Mouse (Mus musculus) liver, embryonic 12.5 days (tissue): ENCODE data around the gene Crip3. TPM values are rescaled to one million over a fixed set of nuclear protein-coding genes. Genes with fewer than 3 reads are reported as not detected.

Experiments
- ATAC-seq: fragments of 200-750 bp; cut with Nextera tagmentation; 2 replicates; pipeline ENCODE4 v1.8.0; 2017; ENCODE audit warnings: moderate number of reproducible peaks, mild to moderate bottlenecking, moderate library complexity
- H3K27ac ChIP-seq: fragments of 300-500 bp; sonication (generic); 2 replicates; pipeline ENCODE4 v1.5.1; 2016; ENCODE audit warnings: mild to moderate bottlenecking
- H3K27me3 ChIP-seq: fragments of 300-500 bp; sonication (generic); replicated peaks from 2 replicates; pipeline ENCODE4 v1.6.1; 2016; ENCODE audit warnings: mild to moderate bottlenecking, moderate library complexity
- H3K36me3 ChIP-seq: fragments of 300-500 bp; sonication (generic); 2 replicates; pipeline ENCODE4 v1.6.1; 2016; ENCODE audit warnings: mild to moderate bottlenecking, moderate library complexity
- H3K4me1 ChIP-seq: fragments of 300-500 bp; sonication (generic); 2 replicates; pipeline ENCODE4 v1.6.1; 2016
- H3K4me2 ChIP-seq: fragments of 300-500 bp; sonication (generic); 2 replicates; pipeline ENCODE4 v1.6.1; 2016; ENCODE audit warnings: mild to moderate bottlenecking, moderate library complexity
- H3K4me3 ChIP-seq: fragments of 300-500 bp; sonication (generic); 2 replicates; pipeline ENCODE4 v1.5.1; 2016; ENCODE audit warnings: mild to moderate bottlenecking, moderate library complexity
- H3K9ac ChIP-seq: fragments of 300-500 bp; sonication (generic); 2 replicates; pipeline ENCODE4 v1.6.1; 2016; ENCODE audit warnings: mild to moderate bottlenecking, moderate library complexity
- H3K9me3 ChIP-seq: fragments of 300-500 bp; sonication (generic); replicated peaks from 2 replicates; pipeline ENCODE4 v1.6.1; 2016; ENCODE audit warnings: mild to moderate bottlenecking, moderate library complexity
- WGBS: fragments of 180-500 bp; shearing (Covaris S2); methylation state at CpG from one replicate; pipeline ENCODE4 v1.1.7; 2016; ENCODE audit not compliant: insufficient replicate concordance; 5-methylcytosine and 5-hydroxymethylcytosine counted together
- polyA plus RNA-seq: library from polyadenylated mRNA; unstranded; fragments of >200 nt; fragmentation: Nextera tagmentation; extraction: Ambion mirVana; gene quantifications from 2 replicates; pipeline ENCODE4 v1.2.1, GENCODE M21; 2016

The Crip3 gene
- polyA plus RNA-seq = 0.25 TPM in 1 of 2 replicates, not detected in the other

DNA sequence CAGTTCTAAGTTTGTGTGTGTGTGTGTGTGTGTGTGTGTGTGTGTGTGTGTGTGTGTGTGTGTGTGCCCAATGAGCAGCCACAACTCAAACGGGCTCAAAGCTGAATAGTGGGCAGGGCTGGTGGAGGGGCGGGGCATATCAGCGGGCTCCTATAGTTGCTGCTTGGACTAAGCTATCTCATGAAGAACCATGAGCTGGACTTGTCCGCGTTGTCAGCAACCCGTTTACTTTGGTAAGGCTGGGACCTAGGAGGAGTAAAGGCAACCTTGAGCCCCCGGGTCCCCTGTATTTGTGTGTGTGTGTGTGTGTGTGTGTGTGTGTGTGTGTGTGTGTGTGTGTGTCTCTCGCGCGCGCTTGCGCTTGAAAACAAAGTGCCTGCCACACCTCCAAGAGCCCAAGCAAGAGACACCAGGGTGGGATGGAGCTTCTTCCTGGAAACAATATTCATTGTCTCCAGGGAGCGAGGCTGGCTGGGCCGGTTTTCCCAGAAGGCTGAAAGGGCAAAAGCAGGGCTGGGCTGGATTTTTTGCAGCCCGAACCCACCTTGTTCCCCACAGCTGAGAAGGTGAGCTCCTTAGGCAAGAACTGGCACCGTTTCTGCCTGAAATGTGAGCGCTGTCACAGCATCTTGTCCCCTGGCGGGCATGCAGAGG, at the start of gene Crip3:
TSS of gene Crip3 (plus strand) at position 166 of the 654 bp plus-strand sequence.
- 7% methylated on average over 18 of the region's 18 CpGs for WGBS
- no peaks in the 10 kb centered on the region for H3K9me3 ChIP-seq
- H3K4me1 ChIP-seq = peaks cover 2% of the 10 kb centered on the region; the same call in 1 of the 2 replicates
- no peak within 1 kb of the TSS; the same call in 1 of the 2 replicates for H3K4me3 ChIP-seq
- H3K9ac ChIP-seq = no peak within 1 kb of the TSS
- no peaks in the 10 kb centered on the region for H3K36me3 ChIP-seq
- no peak for ATAC-seq
- peak within 1 kb of the TSS; percentile 48 for H3K4me2 ChIP-seq
- H3K27me3 ChIP-seq = peaks cover 55% of the 10 kb centered on the region
- no peak within 1 kb of the TSS for H3K27ac ChIP-seq

GRCm38 (mm10) chr17:46383294-46384060, 45.2 kb upstream of the Crip3 start, which contains the start of gene Zfp318:
Zfp318 (plus strand) TSS chr17:46383731.
- under 1% methylated on average over 85 of the region's 105 CpGs for WGBS
- Histone ChIP-seq H3K27me3 (peaks cover 16% of the 10 kb centered on the region; the same call in 1 of the 2 replicates), H3K4me1 (peaks cover 19% of the 10 kb centered on the region), H3K4me2 (peak within 1 kb of the TSS; percentile 99), H3K36me3 (peaks cover 12% of the 10 kb centered on the region; the same call in 1 of the 2 replicates), H3K27ac (peak within 1 kb of the TSS; percentile 81), H3K9ac (peak within 1 kb of the TSS; percentile 93), H3K4me3 (peak within 1 kb of the TSS; percentile 85), H3K9me3 (no peaks in the 10 kb centered on the region)
- peak; percentile 99 for ATAC-seq

DNA sequence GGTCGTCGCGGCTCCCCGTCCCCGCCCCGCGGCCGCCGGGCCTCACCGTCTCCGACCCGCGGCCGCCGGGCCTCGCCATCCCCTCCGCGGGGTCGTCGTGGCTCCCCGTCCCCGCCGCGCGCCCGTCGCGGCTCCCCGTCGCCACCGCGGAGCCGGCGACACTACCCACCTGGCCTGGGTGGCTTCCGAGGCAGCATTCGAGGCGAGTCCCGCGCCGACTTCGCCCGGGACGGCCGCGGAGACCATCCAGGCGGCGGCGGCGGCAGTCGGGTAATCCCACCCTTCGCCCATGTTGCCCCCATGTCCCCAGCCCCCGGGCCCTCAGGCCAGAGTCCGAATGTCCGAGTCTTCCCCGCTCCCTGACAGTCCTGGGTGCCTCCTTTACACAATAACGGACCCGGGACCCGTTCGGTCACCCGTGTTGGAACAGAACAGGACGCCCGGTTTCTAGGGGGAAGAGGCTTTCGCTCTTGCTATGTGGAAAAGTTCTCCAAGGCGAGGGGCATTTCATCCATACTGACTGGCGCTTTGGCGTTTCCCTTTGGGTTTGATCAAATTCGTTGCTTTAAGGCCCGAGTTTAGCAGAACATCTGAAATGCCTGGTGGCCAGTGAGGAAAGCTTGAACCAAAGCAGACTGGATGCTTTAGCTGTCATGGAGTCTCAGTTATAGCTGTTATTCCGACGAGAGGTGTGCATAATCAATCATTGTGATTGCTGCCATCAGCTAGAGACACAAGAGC, 44.5 kb upstream of the Crip3 start:
- H3K27me3 ChIP-seq = peaks cover 15% of the 10 kb centered on the region; the same call in 1 of the 2 replicates
- H3K9ac ChIP-seq = peak overlapping the region; percentile 93
- peaks cover 17% of the 10 kb centered on the region; the same call in 1 of the 2 replicates for H3K36me3 ChIP-seq
- under 1% methylated on average over 68 of the region's 70 CpGs for whole genome bisulfite sequencing
- peaks cover 19% of the 10 kb centered on the region for H3K4me1 ChIP-seq
- no peak for ATAC-seq
- H3K4me3 ChIP-seq = peak overlapping the region; percentile 85
- peak overlapping the region; percentile 81 for H3K27ac ChIP-seq
- H3K9me3 ChIP-seq = no peaks in the 10 kb centered on the region
- H3K4me2 ChIP-seq = peak overlapping the region; percentile 99

DNA sequence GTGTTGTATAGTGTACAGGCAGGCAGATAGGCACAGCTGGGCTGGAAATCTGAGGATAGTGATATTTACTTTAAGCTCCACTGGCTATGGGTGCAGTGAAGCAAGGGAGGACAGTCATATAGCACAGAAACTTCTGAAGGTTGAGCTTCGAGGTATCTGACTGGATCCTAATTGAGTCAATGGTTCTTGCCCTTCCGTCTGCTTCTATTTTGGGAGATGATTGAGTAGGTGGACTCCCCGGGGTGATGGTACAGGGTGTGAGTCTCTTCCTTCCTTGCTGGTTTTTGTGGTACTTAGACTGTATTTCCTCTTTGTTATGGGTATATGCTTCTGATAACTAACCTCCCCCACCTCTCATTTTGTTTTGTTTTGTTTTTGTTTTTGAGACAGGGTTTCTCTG, 40.5 kb upstream of the Crip3 start:
- no peaks in the 10 kb centered on the region for H3K9me3 ChIP-seq
- WGBS = 31% methylated on average over 3 of the region's 3 CpGs
- no peak overlapping the region for H3K9ac ChIP-seq
- H3K27me3 ChIP-seq = peaks cover 12% of the 10 kb centered on the region; the same call in 1 of the 2 replicates
- no peak for ATAC-seq
- no peak overlapping the region for H3K4me3 ChIP-seq
- H3K4me1 ChIP-seq = peaks cover 14% of the 10 kb centered on the region
- H3K4me2 ChIP-seq = no peak overlapping the region
- H3K27ac ChIP-seq = no peak overlapping the region
- peaks cover 20% of the 10 kb centered on the region; the same call in 1 of the 2 replicates for H3K36me3 ChIP-seq

GRCm38 (mm10) chr17:46393012-46393411, 35.7 kb upstream of the Crip3 start:
- no peak for ATAC-seq
- Histone ChIP-seq H3K4me2 (no peak overlapping the region), H3K4me1 (no peaks in the 10 kb centered on the region), H3K36me3 (peaks cover 29% of the 10 kb centered on the region), H3K9me3 (no peaks in the 10 kb centered on the region), H3K9ac (no peak overlapping the region), H3K4me3 (no peak overlapping the region), H3K27ac (no peak overlapping the region), H3K27me3 (no peaks in the 10 kb centered on the region)
- 34% methylated on average over 2 of the region's 2 CpGs for WGBS

DNA sequence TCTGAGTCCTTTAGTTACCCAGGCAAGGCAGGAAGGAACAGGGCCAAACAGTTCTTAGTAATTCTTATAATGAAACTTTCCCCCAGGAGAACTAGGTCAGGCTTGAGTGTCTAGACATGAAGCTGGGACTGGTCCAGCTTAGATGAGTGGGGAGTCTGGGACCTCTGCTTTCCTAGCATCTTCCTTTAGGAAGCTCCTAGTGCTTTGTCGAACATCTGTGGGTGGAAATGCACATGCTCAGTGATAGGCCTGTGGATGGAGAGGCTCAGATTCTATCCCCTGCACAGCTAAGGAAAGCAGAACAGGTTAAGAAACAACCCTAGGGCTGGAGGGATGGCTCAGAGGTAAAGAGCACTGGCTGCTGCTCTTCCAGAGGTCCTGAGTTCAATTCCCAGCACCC, 34.1 kb upstream of the Crip3 start:
- 59% methylated on average over 1 of the region's 1 CpGs for WGBS
- ATAC-seq = no peak
- H3K4me1 ChIP-seq = no peaks in the 10 kb centered on the region
- H3K27me3 ChIP-seq = no peaks in the 10 kb centered on the region
- H3K9ac ChIP-seq = no peak overlapping the region
- no peak overlapping the region for H3K27ac ChIP-seq
- H3K4me3 ChIP-seq = no peak overlapping the region
- peaks cover 34% of the 10 kb centered on the region for H3K36me3 ChIP-seq
- H3K4me2 ChIP-seq = no peak overlapping the region
- H3K9me3 ChIP-seq = no peaks in the 10 kb centered on the region

DNA sequence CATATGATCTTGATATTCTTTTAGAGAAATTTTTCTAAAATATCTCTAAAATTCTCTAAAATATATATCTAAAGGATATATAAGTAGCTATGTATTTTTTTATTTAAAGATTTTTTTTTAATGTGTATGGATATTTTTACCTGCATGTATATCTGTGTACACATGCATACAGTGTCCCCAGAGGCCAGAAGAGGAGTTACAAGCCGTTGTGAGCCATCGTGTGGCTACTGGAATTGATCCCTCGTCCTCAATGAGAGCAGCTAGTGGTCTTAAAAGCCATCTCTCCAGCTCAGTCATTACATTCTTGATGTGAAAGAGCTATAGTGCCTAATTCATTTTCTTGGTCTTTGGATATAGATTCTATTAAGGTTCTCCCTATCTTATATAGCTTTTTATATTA, 20.2 kb upstream of the Crip3 start:
- H3K9ac ChIP-seq = no peak overlapping the region
- H3K4me3 ChIP-seq = no peak overlapping the region
- no peak for ATAC-seq
- H3K9me3 ChIP-seq = no peaks in the 10 kb centered on the region
- no peak overlapping the region for H3K27ac ChIP-seq
- H3K4me1 ChIP-seq = no peaks in the 10 kb centered on the region
- no peak overlapping the region for H3K4me2 ChIP-seq
- WGBS = 41% methylated on average over 3 of the region's 3 CpGs
- H3K27me3 ChIP-seq = no peaks in the 10 kb centered on the region
- peaks cover 59% of the 10 kb centered on the region for H3K36me3 ChIP-seq

- Histone ChIP-seq H3K27ac (no peak overlapping the region), H3K9me3 (no peaks in the 10 kb centered on the region), H3K9ac (no peak overlapping the region), H3K4me2 (no peak overlapping the region), H3K4me3 (no peak overlapping the region), H3K36me3 (peaks cover 9% of the 10 kb centered on the region), H3K4me1 (no peaks in the 10 kb centered on the region), H3K27me3 (no peaks in the 10 kb centered on the region; the same call in 1 of the 2 replicates)
- WGBS = 77% methylated on average over 5 of the region's 5 CpGs
- ATAC-seq = no peak
Observed at GRCm38 (mm10) chr17:46418628-46419027, 10.1 kb upstream of the Crip3 start.

- Histone ChIP-seq H3K9me3 (no peaks in the 10 kb centered on the region), H3K9ac (no peak overlapping the region), H3K36me3 (0 out of 2 replicates have a peak, but pooled peaks cover 3% of the 10 kb centered on the region), H3K4me2 (no peak overlapping the region), H3K27me3 (no peaks in the 10 kb centered on the region; the same call in 1 of the 2 replicates), H3K4me3 (no peak overlapping the region), H3K4me1 (no peaks in the 10 kb centered on the region), H3K27ac (no peak overlapping the region)
- ATAC-seq = no peak
Observed at GRCm38 (mm10) chr17:46419717-46420116, 9.0 kb upstream of the Crip3 start.

- H3K4me3 ChIP-seq = no peak overlapping the region
- no peaks in the 10 kb centered on the region for H3K4me1 ChIP-seq
- no peaks in the 10 kb centered on the region for H3K9me3 ChIP-seq
- ATAC-seq = no peak
- H3K27ac ChIP-seq = no peak overlapping the region
- no peak overlapping the region for H3K4me2 ChIP-seq
- H3K36me3 ChIP-seq = no peaks in the 10 kb centered on the region
- H3K9ac ChIP-seq = no peak overlapping the region
- peaks cover 31% of the 10 kb centered on the region for H3K27me3 ChIP-seq
Observed at GRCm38 (mm10) chr17:46426496-46426895, 2.2 kb upstream of the Crip3 start.

GRCm38 (mm10) chr17:46433627-46434026, 4.9 kb downstream of the Crip3 start:
- H3K36me3 ChIP-seq = no peaks in the 10 kb centered on the region
- H3K27me3 ChIP-seq = peaks cover 95% of the 10 kb centered on the region
- H3K4me1 ChIP-seq = peaks cover 5% of the 10 kb centered on the region; the same call in 1 of the 2 replicates
- no peaks in the 10 kb centered on the region for H3K9me3 ChIP-seq
- H3K9ac ChIP-seq = no peak overlapping the region
- H3K4me3 ChIP-seq = no peak overlapping the region
- WGBS = 6% methylated on average over 17 of the region's 17 CpGs
- peak overlapping the region; percentile 53 for H3K4me2 ChIP-seq
- 0 out of 2 replicates have a peak, but pooled peaks have one; percentile 37 for ATAC-seq
- no peak overlapping the region for H3K27ac ChIP-seq
